ENCODE assay signal across 29 mouse cellular contexts in the genomic region with DNA sequence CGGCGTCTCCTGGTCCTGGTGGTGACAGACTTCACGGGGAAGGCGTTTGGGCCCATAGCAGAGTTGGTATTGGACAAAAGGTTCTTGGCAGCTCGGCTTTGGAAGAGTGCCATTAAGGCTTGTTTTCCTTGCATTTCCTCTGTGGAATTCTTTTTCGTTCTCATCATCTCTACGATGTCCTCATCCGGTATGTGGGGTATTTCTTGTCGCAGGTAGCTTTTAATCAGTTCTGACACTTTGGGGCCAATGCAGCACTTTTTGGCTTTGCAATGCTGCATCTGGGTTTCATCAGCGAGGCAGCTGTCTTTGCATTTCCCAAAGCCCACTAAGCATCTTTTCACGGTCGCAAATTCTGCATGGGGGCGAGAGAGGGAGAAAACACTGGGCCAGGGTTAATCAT. TPM values are rescaled to one million over a fixed set of nuclear protein-coding genes. Genes with fewer than 3 reads are reported as not detected.
"Had no signal": no experiment of that assay in that cellular context is flagged by ENCODE, and none has a peak within 500 bp of the region (broad histone marks: within the 10 kb centered on the region; RNA-seq: fewer than 3 reads in every experiment).

No protein-coding gene starts in this region.

- H3K27ac ChIP-seq: kidney, postnatal 0 days; layer of hippocampus, adult 2 months; limb, embryonic 10.5 days; limb, embryonic 13.5 days; liver, embryonic 12.5 days; liver, embryonic 15.5 days; lung, embryonic 15.5 days; midbrain, embryonic 10.5 days; midbrain, embryonic 13.5 days; neural tube, embryonic 12.5 days; neural tube, embryonic 15.5 days; stomach, postnatal 0 days had no signal

- DNase-seq: kidney, adult 2 months; kidney, postnatal 25 days; layer of hippocampus, adult 9-11 months; liver; lung, adult 18-20 months; lung, postnatal 10 days; lung, postnatal 36 days; right cerebral cortex, adult 18-20 months; right cerebral cortex, postnatal 14 days; right cerebral cortex, postnatal 4 days; thymus, postnatal 25 days had no signal

- H3K9me3 ChIP-seq: limb, embryonic 10.5 days; limb, embryonic 13.5 days; liver, embryonic 12.5 days; liver, embryonic 15.5 days; lung, embryonic 15.5 days; midbrain, embryonic 10.5 days; midbrain, embryonic 13.5 days; neural tube, embryonic 12.5 days; neural tube, embryonic 15.5 days had no signal

- H3K36me3 ChIP-seq: limb, embryonic 10.5 days; limb, embryonic 13.5 days; liver, embryonic 12.5 days; liver, embryonic 15.5 days; lung, embryonic 15.5 days; midbrain, embryonic 10.5 days; midbrain, embryonic 13.5 days; neural tube, embryonic 12.5 days; neural tube, embryonic 15.5 days had no signal

- H3K4me1 ChIP-seq: liver, embryonic 12.5 days; liver, embryonic 15.5 days; lung, embryonic 15.5 days; megakaryocyte, embryonic 14.5 days; midbrain, embryonic 10.5 days; midbrain, embryonic 13.5 days; neural tube, embryonic 12.5 days; neural tube, embryonic 15.5 days had no signal

- H3K4me2 ChIP-seq: limb, embryonic 13.5 days; liver, embryonic 12.5 days; liver, embryonic 15.5 days; lung, embryonic 15.5 days; midbrain, embryonic 13.5 days; neural tube, embryonic 12.5 days; neural tube, embryonic 15.5 days had no signal

- H3K9ac ChIP-seq: limb, embryonic 13.5 days; liver, embryonic 12.5 days; liver, embryonic 15.5 days; lung, embryonic 15.5 days; midbrain, embryonic 13.5 days; neural tube, embryonic 12.5 days; neural tube, embryonic 15.5 days had no signal

- H3K27me3 ChIP-seq: lung, embryonic 15.5 days; midbrain, embryonic 13.5 days; neural tube, embryonic 12.5 days; neural tube, embryonic 15.5 days had no signal

- ATAC-seq: liver, embryonic 12.5 days; midbrain, embryonic 13.5 days; midbrain, embryonic 16.5 days had no signal

- H3K4me3 ChIP-seq: layer of hippocampus, adult 2 months; limb, embryonic 10.5 days; limb, embryonic 13.5 days; liver, embryonic 12.5 days; liver, embryonic 15.5 days; lung, embryonic 15.5 days; megakaryocyte, embryonic 14.5 days; midbrain, embryonic 10.5 days; midbrain, embryonic 13.5 days; neural tube, embryonic 12.5 days; neural tube, embryonic 15.5 days had no signal

RNA-seq across cellular contexts. Expression of a gene that starts 5.2 kb away (rescaled TPM):
- polyA plus RNA-seq: kidney, adult 2 months; kidney, embryonic 14.5 days; kidney, postnatal 0 days; large intestine, adult 2 months; limb, embryonic 10.5 days; limb, embryonic 13.5 days; liver, embryonic 12.5 days; liver, embryonic 15.5 days; lung, embryonic 15.5 days; midbrain, embryonic 10.5 days; midbrain, embryonic 13.5 days; midbrain, embryonic 16.5 days; neural tube, embryonic 12.5 days; neural tube, embryonic 15.5 days; stomach, embryonic 14.5 days; stomach, postnatal 0 days had no signal

RNA-seq across cellular contexts. Expression of a gene that starts 17.6 kb away (rescaled TPM):
- polyA plus RNA-seq: kidney, adult 2 months; kidney, embryonic 14.5 days; limb, embryonic 10.5 days; limb, embryonic 13.5 days; liver, embryonic 12.5 days; liver, embryonic 15.5 days; lung, embryonic 15.5 days; midbrain, embryonic 10.5 days; midbrain, embryonic 13.5 days; midbrain, embryonic 16.5 days; neural tube, embryonic 12.5 days; neural tube, embryonic 15.5 days; stomach, embryonic 14.5 days; stomach, postnatal 0 days; thymus, postnatal 0 days had no signal

RNA-seq across cellular contexts. Expression of a gene that starts 30.7 kb away (rescaled TPM):
- polyA plus RNA-seq: kidney, adult 2 months; kidney, embryonic 14.5 days; kidney, postnatal 0 days; large intestine, adult 2 months; limb, embryonic 10.5 days; limb, embryonic 13.5 days; liver, embryonic 12.5 days; liver, embryonic 15.5 days; lung, embryonic 15.5 days; midbrain, embryonic 10.5 days; midbrain, embryonic 13.5 days; midbrain, embryonic 16.5 days; neural tube, embryonic 12.5 days; neural tube, embryonic 15.5 days; stomach, embryonic 14.5 days; stomach, postnatal 0 days; thymus, postnatal 0 days had no signal

RNA-seq across cellular contexts. Expression of a gene that starts 43.9 kb away (rescaled TPM):
- polyA plus RNA-seq: large intestine, adult 2 months had no signal
